Mouse (Mus musculus): Measurements from ENCODE around the gene Esyt1. TPM values are rescaled to one million over a fixed set of nuclear protein-coding genes. Genes with fewer than 3 reads are reported as not detected.

Esyt1 gene
- polyA plus RNA-seq, 1 experiment from 2014 or later: 28.4 TPM

GRCm38 (mm10) chr10:128490232-128490631, 35.4 kb downstream of the Esyt1 start:
- H3K4me3 ChIP-seq (replicated peaks): peak overlapping the region; percentile 9; the same call in 1 of the 2 replicates
- WGBS: 23% methylated on average over 5 of the region's 5 CpGs
- peak overlapping the region; percentile 34 for H3K9ac ChIP-seq
- H3K9me3 ChIP-seq: no peaks in the 10 kb centered on the region
- H3K27me3 ChIP-seq (replicated peaks): no peaks in the 10 kb centered on the region
- H3K36me3 ChIP-seq: peaks cover 31% of the 10 kb centered on the region
- H3K4me2 ChIP-seq (replicated peaks): peak overlapping the region; percentile 24; the same call in 1 of the 2 replicates
- peaks cover 23% of the 10 kb centered on the region for H3K4me1 ChIP-seq (replicated peaks)
- peak overlapping the region; percentile 99 for H3K27ac ChIP-seq
- ATAC-seq: no peak

GRCm38 (mm10) chr10:128489785-128490184, 35.9 kb downstream of the Esyt1 start:
- Histone ChIP-seq H3K4me3 (replicated peaks) (peak overlapping the region; percentile 9; the same call in 1 of the 2 replicates), H3K4me2 (replicated peaks) (peak overlapping the region; percentile 24; the same call in 1 of the 2 replicates), H3K36me3 (peaks cover 31% of the 10 kb centered on the region), H3K9ac (peak overlapping the region; percentile 34), H3K27ac (peak overlapping the region; percentile 99), H3K4me1 (replicated peaks) (peaks cover 21% of the 10 kb centered on the region), H3K9me3 (no peaks in the 10 kb centered on the region), H3K27me3 (replicated peaks) (no peaks in the 10 kb centered on the region)
- no peak for ATAC-seq
- 37% methylated on average over 4 of the region's 4 CpGs for WGBS

- peak overlapping the region; percentile 34; the same call in 1 of the 2 replicates for H3K9ac ChIP-seq
- ATAC-seq: no peak
- no peaks in the 10 kb centered on the region for H3K9me3 ChIP-seq
- 0 out of 2 replicates have a peak overlapping the region, but pooled peaks have one; percentile 24 for H3K4me2 ChIP-seq (replicated peaks)
- H3K27ac ChIP-seq: peak overlapping the region; percentile 99
- peaks cover 34% of the 10 kb centered on the region for H3K36me3 ChIP-seq
- H3K4me3 ChIP-seq (replicated peaks): no peak overlapping the region
- H3K27me3 ChIP-seq (replicated peaks): no peaks in the 10 kb centered on the region
- H3K4me1 ChIP-seq (replicated peaks): peaks cover 19% of the 10 kb centered on the region
- WGBS: 40% methylated on average over 5 of the region's 5 CpGs
These were observed 36.3 kb downstream of the Esyt1 start for GRCm38 (mm10) chr10:128489380-128489779.

GRCm38 (mm10) chr10:128488776-128489175, 36.9 kb downstream of the Esyt1 start:
- ATAC-seq: no peak
- H3K27ac ChIP-seq: peak overlapping the region; percentile 56; the same call in 1 of the 2 replicates

GRCm38 (mm10) chr10:128487861-128488712, 37.6 kb downstream of the Esyt1 start:
- Histone ChIP-seq H3K27me3 (replicated peaks) (no peaks in the 10 kb centered on the region), H3K4me2 (replicated peaks) (no peak overlapping the region), H3K4me1 (replicated peaks) (peaks cover 19% of the 10 kb centered on the region), H3K9me3 (no peaks in the 10 kb centered on the region), H3K4me3 (replicated peaks) (no peak overlapping the region), H3K36me3 (peaks cover 47% of the 10 kb centered on the region), H3K9ac (no peak overlapping the region), H3K27ac (0 out of 2 replicates have a peak overlapping the region, but pooled peaks have one; percentile 56)
- ATAC-seq: no peak
- WGBS: 90% methylated on average over 22 of the region's 22 CpGs

More at GRCm38 (mm10) chr10:128488776-128489175, 36.9 kb downstream of the Esyt1 start:
- H3K4me1 ChIP-seq (replicated peaks): peaks cover 19% of the 10 kb centered on the region
- H3K9me3 ChIP-seq: no peaks in the 10 kb centered on the region
- H3K36me3 ChIP-seq: peaks cover 40% of the 10 kb centered on the region
- WGBS: 68% methylated on average over 4 of the region's 4 CpGs
- H3K9ac ChIP-seq: no peak overlapping the region
- no peaks in the 10 kb centered on the region for H3K27me3 ChIP-seq (replicated peaks)
- no peak overlapping the region for H3K4me3 ChIP-seq (replicated peaks)
- no peak overlapping the region for H3K4me2 ChIP-seq (replicated peaks)

- Histone ChIP-seq H3K4me2 (replicated peaks) (no peak overlapping the region), H3K36me3 (peaks cover 62% of the 10 kb centered on the region), H3K9me3 (no peaks in the 10 kb centered on the region), H3K9ac (no peak overlapping the region), H3K4me1 (replicated peaks) (peaks cover 13% of the 10 kb centered on the region), H3K27me3 (replicated peaks) (no peaks in the 10 kb centered on the region), H3K4me3 (replicated peaks) (no peak overlapping the region), H3K27ac (no peak overlapping the region)
- no peak for ATAC-seq
- 83% methylated on average over 7 of the region's 7 CpGs for WGBS
These were observed 39.3 kb downstream of the Esyt1 start for GRCm38 (mm10) chr10:128486370-128486769.

- H3K9ac ChIP-seq: no peak overlapping the region
- peaks cover 51% of the 10 kb centered on the region for H3K36me3 ChIP-seq
- H3K27ac ChIP-seq: no peak overlapping the region
- H3K9me3 ChIP-seq: no peaks in the 10 kb centered on the region
- H3K4me2 ChIP-seq (replicated peaks): no peak overlapping the region
- no peaks in the 10 kb centered on the region for H3K4me1 ChIP-seq (replicated peaks)
- WGBS: 86% methylated on average over 12 of the region's 12 CpGs
- no peak overlapping the region for H3K4me3 ChIP-seq (replicated peaks)
- ATAC-seq: no peak
- no peaks in the 10 kb centered on the region for H3K27me3 ChIP-seq (replicated peaks)
These were observed 51.3 kb downstream of the Esyt1 start for GRCm38 (mm10) chr10:128474366-128474765.

- Histone ChIP-seq H3K4me1 (replicated peaks) (peaks cover 12% of the 10 kb centered on the region; the same call in 1 of the 2 replicates), H3K27ac (no peak overlapping the region), H3K27me3 (replicated peaks) (no peaks in the 10 kb centered on the region), H3K36me3 (peaks cover 22% of the 10 kb centered on the region), H3K9me3 (no peaks in the 10 kb centered on the region), H3K9ac (peak overlapping the region; percentile 97), H3K4me2 (replicated peaks) (peak overlapping the region; percentile 57), H3K4me3 (replicated peaks) (peak overlapping the region; percentile 91)
- WGBS: 5% methylated on average over 5 of the region's 5 CpGs
- no peak for ATAC-seq
These were observed 65.4 kb downstream of the Esyt1 start for GRCm38 (mm10) chr10:128460270-128460630.

Other genes with a start within 250 kb of the Esyt1 start
- gene Il23a, start 227.1 kb downstream of the Esyt1 start, polyA plus RNA-seq (2015; fragmentation: Nextera tagmentation; extraction: Ambion mirVana): 0.21 and 0.31 TPM in 2 replicates
- gene Pan2, start 222.5 kb downstream of the Esyt1 start, polyA plus RNA-seq (2015; fragmentation: Nextera tagmentation; extraction: Ambion mirVana): 26.2 TPM in 2 replicates
- 303 and 328 TPM in 2 replicates for gene Cnpy2, start 203.4 kb downstream of the Esyt1 start, polyA plus RNA-seq (2015; fragmentation: Nextera tagmentation; extraction: Ambion mirVana)
- 269 and 282 TPM in 2 replicates for gene Cs, start 188.1 kb downstream of the Esyt1 start, polyA plus RNA-seq (2015; fragmentation: Nextera tagmentation; extraction: Ambion mirVana)
- 13.7 TPM in 2 replicates for gene Coq10a, start 156.9 kb downstream of the Esyt1 start, polyA plus RNA-seq (2015; fragmentation: Nextera tagmentation; extraction: Ambion mirVana)
- gene Ankrd52, start 148.8 kb downstream of the Esyt1 start, polyA plus RNA-seq (2015; fragmentation: Nextera tagmentation; extraction: Ambion mirVana): 10.0 and 11.5 TPM in 2 replicates
- 114 and 141 TPM in 2 replicates for gene Slc39a5, start 124.6 kb downstream of the Esyt1 start, polyA plus RNA-seq (2015; fragmentation: Nextera tagmentation; extraction: Ambion mirVana)
- 87.9 and 97.1 TPM in 2 replicates for gene Nabp2, start 114.4 kb downstream of the Esyt1 start, polyA plus RNA-seq (2015; fragmentation: Nextera tagmentation; extraction: Ambion mirVana)
- 36.6 and 37.5 TPM in 2 replicates for gene Rnf41, start 114.2 kb downstream of the Esyt1 start, polyA plus RNA-seq (2015; fragmentation: Nextera tagmentation; extraction: Ambion mirVana)
- 62.5 TPM in 2 replicates for gene Smarcc2, start 66.6 kb downstream of the Esyt1 start, polyA plus RNA-seq (2015; fragmentation: Nextera tagmentation; extraction: Ambion mirVana)
- 1,676 and 1,825 TPM in 2 replicates for gene Myl6, start 31.7 kb downstream of the Esyt1 start, polyA plus RNA-seq (2015; fragmentation: Nextera tagmentation; extraction: Ambion mirVana)
- gene Myl6b, start 27.2 kb downstream of the Esyt1 start, polyA plus RNA-seq (2015; fragmentation: Nextera tagmentation; extraction: Ambion mirVana): 2.4 and 2.7 TPM in 2 replicates
- 14.5 and 15.2 TPM in 2 replicates for gene Zc3h10, start 21.9 kb upstream of the Esyt1 start, polyA plus RNA-seq (2015; fragmentation: Nextera tagmentation; extraction: Ambion mirVana)
- gene Rpl41, start 23.4 kb upstream of the Esyt1 start, polyA plus RNA-seq (2015; fragmentation: Nextera tagmentation; extraction: Ambion mirVana): 3,667 and 3,915 TPM in 2 replicates
- 205 and 210 TPM in 2 replicates for gene Pa2g4, start 40.1 kb upstream of the Esyt1 start, polyA plus RNA-seq (2015; fragmentation: Nextera tagmentation; extraction: Ambion mirVana)
- 30.5 and 31.5 TPM in 2 replicates for gene Erbb3, start 63.8 kb upstream of the Esyt1 start, polyA plus RNA-seq (2015; fragmentation: Nextera tagmentation; extraction: Ambion mirVana)
- gene Rps26, start 100.9 kb upstream of the Esyt1 start, polyA plus RNA-seq (2015; fragmentation: Nextera tagmentation; extraction: Ambion mirVana): 693 and 768 TPM in 2 replicates
- gene Ikzf4, start 120.1 kb upstream of the Esyt1 start, polyA plus RNA-seq (2015; fragmentation: Nextera tagmentation; extraction: Ambion mirVana): 1.9 and 2.2 TPM in 2 replicates
- gene Suox, start 148.2 kb upstream of the Esyt1 start, polyA plus RNA-seq (2015; fragmentation: Nextera tagmentation; extraction: Ambion mirVana): 11.9 and 12.1 TPM in 2 replicates
- gene Rab5b, start 170.4 kb upstream of the Esyt1 start, polyA plus RNA-seq (2015; fragmentation: Nextera tagmentation; extraction: Ambion mirVana): 59.0 and 60.5 TPM in 2 replicates
- 1.0 and 1.1 TPM in 2 replicates for gene Pmel, start 178.3 kb upstream of the Esyt1 start, polyA plus RNA-seq (2015; fragmentation: Nextera tagmentation; extraction: Ambion mirVana)
- 72.7 and 80.9 TPM in 2 replicates for gene Cdk2, start 179.2 kb upstream of the Esyt1 start, polyA plus RNA-seq (2015; fragmentation: Nextera tagmentation; extraction: Ambion mirVana)
- 7.1 and 7.4 TPM in 2 replicates for gene Dgka, start 219.0 kb upstream of the Esyt1 start, polyA plus RNA-seq (2015; fragmentation: Nextera tagmentation; extraction: Ambion mirVana)
- gene Pym1, start 222.0 kb upstream of the Esyt1 start, polyA plus RNA-seq (2015; fragmentation: Nextera tagmentation; extraction: Ambion mirVana): 32.9 and 34.1 TPM in 2 replicates

Data from intestine, embryonic 15.5 days (tissue).